Mouse (Mus musculus): ENCODE measurements at regions not wholly inside any gene's neighbourhood (a gene's known extent, or its start where the extent isn't known, plus 50 kb on each side); places are given as distances from the start of the nearest gene placed in this dataset.

DNA sequence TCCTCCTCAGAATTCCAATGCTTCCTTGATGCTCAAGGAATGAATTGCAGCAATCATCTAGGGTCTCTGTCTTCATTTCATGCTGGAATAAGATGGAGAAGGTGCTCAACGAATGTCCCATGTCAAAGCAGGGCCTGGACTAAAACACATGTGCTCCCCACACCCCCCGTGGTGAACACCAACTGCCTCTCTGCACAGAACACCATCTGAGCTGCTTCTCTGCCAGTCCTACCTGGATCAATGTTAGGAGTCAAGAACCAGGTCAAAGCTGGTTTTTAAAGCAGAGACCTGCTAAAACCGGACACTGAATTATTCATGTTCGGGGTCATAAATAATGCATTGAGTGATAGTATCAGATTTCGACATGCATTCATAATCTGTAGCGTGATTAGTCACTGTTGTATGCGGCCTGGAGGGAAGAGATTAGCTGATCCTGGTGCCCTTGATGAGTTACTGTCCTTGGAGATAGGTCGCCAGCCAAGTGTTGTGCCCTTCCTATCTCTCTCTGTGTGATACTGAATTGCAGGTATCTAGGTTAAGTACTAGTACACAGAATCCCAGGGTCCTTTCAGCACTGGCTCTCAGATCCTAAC lies 458.2 kb downstream of the Fut8 start:
- no peak for TF ChIP-seq POLR2A (IDR thresholded peaks at IDR 0.05; ENCODE audit: low read depth, low read length)
- no peak for TF ChIP-seq CTCF (IDR thresholded peaks at IDR 0.05; ENCODE audit: extremely low read depth, insufficient read length, insufficient replicate concordance, low read depth, low read length)

Measured in small intestine, adult 2 months (tissue).